Mouse (Mus musculus): ENCODE measurements around the gene Pex6. TPM values are rescaled to one million over a fixed set of nuclear protein-coding genes. Genes with fewer than 3 reads are reported as not detected.

Pex6 gene
- total and polyA plus RNA-seq, 3 experiments, result 13.7 to 31.8 (median 26.5) TPM

- H3K4me2 ChIP-seq (ENCODE audit: insufficient read depth, low read depth, poor library complexity, severe bottlenecking), result peak overlapping the region; percentile 86
- in situ Hi-C loops (cut with MboI; ENCODE audit: low pct_ligation_motif_present, low pct_unique_long_range_greater_than_20kb, low sequenced_read_pairs) (loop anchor here (5.0 kb wide), 1 partner anchor 59 kb away; the partner anchor contains the start of gene Cul7), dilution Hi-C loops (cut with MboI; ENCODE audit: extremely low pct_ligation_motif_present, extremely low pct_unique_long_range_greater_than_20kb, low sequenced_read_pairs) (no loop called here)
- H3K9ac ChIP-seq (ENCODE audit: insufficient read depth, low read depth), result peak overlapping the region; percentile 91
- TF ChIP-seq JUN (IDR thresholded peaks at IDR 0.05; ENCODE audit: insufficient read depth, low read depth, low read length) (no peak), IRF4 (IDR thresholded peaks at IDR 0.05; ENCODE audit: low read depth, low read length) (no peak), POLR2AphosphoS2 (IDR thresholded peaks at IDR 0.05; ENCODE audit: low read depth, low read length) (no peak), NELFE (IDR thresholded peaks at IDR 0.05; ENCODE audit: low read depth, low read length) (no peak), MAFK (IDR thresholded peaks at IDR 0.05; ENCODE audit: insufficient replicate concordance, low read length) (no peak), MEF2A (IDR thresholded peaks at IDR 0.05; ENCODE audit: borderline replicate concordance, low read depth, low read length) (no peak), ZMIZ1 (IDR thresholded peaks at IDR 0.05; ENCODE audit: low read depth, low read length) (no peak), USF2 (conservative IDR thresholded peaks at IDR 0.05; ENCODE audit: low read depth, low read length) (no peak), MAZ (IDR thresholded peaks at IDR 0.05; ENCODE audit: low read depth, low read length) (no peak), UBTF (IDR thresholded peaks at IDR 0.05; ENCODE audit: low read depth, low read length) (no peak), ELF1 (IDR thresholded peaks at IDR 0.05; ENCODE audit: low read depth, low read length) (no peak), ETS1 (conservative IDR thresholded peaks at IDR 0.05; ENCODE audit: low read depth, low read length) (no peak), HCFC1 (IDR thresholded peaks at IDR 0.05; ENCODE audit: low read depth, low read length) (no peak), E2F4 (IDR thresholded peaks at IDR 0.05; ENCODE audit: insufficient replicate concordance, low read depth, low read length) (no peak), MYC (IDR thresholded peaks at IDR 0.05; ENCODE audit: low read depth, low read length) (no peak), TCF12 (IDR thresholded peaks at IDR 0.05; ENCODE audit: low read depth, low read length) (no peak), ZNF384 (IDR thresholded peaks at IDR 0.05; ENCODE audit: low read depth, low read length) (no peak), MXI1 (IDR thresholded peaks at IDR 0.05; ENCODE audit: low read depth, low read length) (no peak), TBP (conservative IDR thresholded peaks at IDR 0.05; ENCODE audit: low read depth, low read length) (no peak), CHD2 (IDR thresholded peaks at IDR 0.05; ENCODE audit: low read length) (no peak)
- no peaks in the 10 kb centered on the region for H3K27me3 ChIP-seq (replicated peaks)
- peak overlapping the region; percentile 15 for H3K27ac ChIP-seq (ENCODE audit: insufficient read depth, low read depth)
- H3K79me2 ChIP-seq (replicated peaks; ENCODE audit: control insufficient read depth, extremely low read depth, insufficient read depth, poor library complexity, severe bottlenecking), result peaks cover 19% of the 10 kb centered on the region
- H3K36me3 ChIP-seq (replicated peaks in 1 of 2; ENCODE audit: control insufficient read depth in 1 of 2, insufficient read depth in 1 of 2, low read length in 1 of 2), result peaks cover 17 to 35% of the 10 kb centered on the region in 2 experiments
- peaks cover 6 to 18% of the 10 kb centered on the region in 2 experiments for H3K4me1 ChIP-seq (ENCODE audit: control insufficient read depth in 1 of 2, insufficient read depth in 2 of 2)
- H3K4me3 ChIP-seq (replicated peaks in 1 of 3; ENCODE audit: low read depth in 2 of 3, low read length in 2 of 3, poor library complexity in 1 of 3), result peak overlapping the region; percentile 84 to 99 (median 87)
- H3K9me3 ChIP-seq (replicated peaks; ENCODE audit: low read length), result peaks cover 10% of the 10 kb centered on the region
- DNase-seq (ENCODE audit: extremely low read depth), result no peak
Measured at GRCm38 (mm10) chr17:46711612-46712271, 479 bp downstream of the Pex6 start.

Measured in CH12.LX (cell line).